Mouse (Mus musculus) lung, adult 10 weeks (tissue): Measurements from ENCODE around the gene Ascc1. TPM values are rescaled to one million over a fixed set of nuclear protein-coding genes. Genes with fewer than 3 reads are reported as not detected.

Experiments used
- polyA plus RNA-seq: library from polyadenylated mRNA; stranded (reverse); fragments of 350-450 nt; fragmentation: Illumina TruSeq; extraction: RNeasy Lipid Tissue Mini Kit (QIAGEN cat#74804); gene quantifications from one replicate; pipeline ENCODE4 v1.2.3, GENCODE M21; 2014; ENCODE audit warnings: low read depth, low replicate concordance; ENCODE audit not compliant: insufficient read depth

Ascc1 gene
- polyA plus RNA-seq = 40.3 TPM

GRCm38 (mm10) chr10:60002673-60003212 is at the start of gene Ascc1, which contains the start of gene Anapc16:
TSS of gene Ascc1 (plus strand) at chr10:60002805.
TSS of gene Anapc16 (minus strand) at chr10:60003135.

GRCm38 (mm10) chr10:60106146-60106530 is 103.5 kb downstream of the Ascc1 start, which contains the start of gene Spock2:
TSS of gene Spock2 (plus strand) at chr10:60106219.

Other genes with a start within 250 kb of the Ascc1 start
- 17.6 TPM for gene Dnajb12, start 123.2 kb upstream of the Ascc1 start, polyA plus RNA-seq
- gene Ddit4, start 51.0 kb upstream of the Ascc1 start, polyA plus RNA-seq = 24.8 TPM
- 63.3 TPM for gene Anapc16, start 330 bp downstream of the Ascc1 start, polyA plus RNA-seq
- gene Spock2, start 103.4 kb downstream of the Ascc1 start, polyA plus RNA-seq = 71.4 TPM
- gene Chst3, start 216.5 kb downstream of the Ascc1 start, polyA plus RNA-seq = 4.2 TPM